Mouse (Mus musculus) brain, embryonic 14.5 days (tissue): ENCODE results near the gene Mmp23.

Experiments
- CTCF ChIP-seq: fragments of 200-500 bp; IDR thresholded peaks from 2 replicates; pipeline ENCODE4 v1.5.1; 2012; ENCODE audit warnings: inconsistent platforms, mild to moderate bottlenecking, moderate library complexity, borderline replicate concordance; ENCODE audit not compliant: insufficient read depth, insufficient read length; ENCODE audit errors: extremely low read depth
- POLR2A ChIP-seq: fragments of 200-500 bp; IDR thresholded peaks from 2 replicates; pipeline ENCODE4 v1.6.1; 2012; ENCODE audit warnings: mild to moderate bottlenecking, inconsistent platforms, borderline replicate concordance; ENCODE audit not compliant: poor library complexity, insufficient read depth, insufficient read length, severe bottlenecking; ENCODE audit errors: extremely low read depth

DNA sequence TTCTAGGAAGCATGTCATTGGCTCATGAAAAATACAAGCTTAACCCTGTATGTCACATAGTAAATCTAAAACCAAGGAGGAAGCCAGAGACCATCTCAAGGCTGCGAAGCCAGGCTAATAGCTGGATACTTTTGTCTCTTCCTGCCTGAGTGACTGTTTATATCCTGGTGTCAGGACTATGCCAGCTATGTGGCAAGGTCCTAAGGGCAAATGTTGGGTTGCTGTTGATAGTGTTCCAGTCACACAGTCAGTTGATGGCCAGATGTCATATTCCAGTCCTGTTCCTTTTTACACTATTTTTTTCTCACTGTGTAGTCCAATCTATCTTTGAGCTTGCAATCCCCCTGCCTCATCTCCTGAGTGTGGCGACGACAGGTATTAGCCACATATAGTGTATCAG, 39.9 kb downstream of the Mmp23 start:
- TF ChIP-seq CTCF: no peak
- no peak for TF ChIP-seq POLR2A
